Mouse (Mus musculus) T-helper 2 cell (primary cell): Measurements from ENCODE around the gene Nudcd3.
"Not testable (repeated sequence)": the region's sequence is repeated elsewhere in the genome, so short reads cannot be mapped to it uniquely, and the experiment has no call there.

ENCODE experiments used
- in situ Hi-C: fragments of 300-600 bp; cut with MboI, MseI; formaldehyde crosslinking; loops from one replicate; pipeline ENCODE4 v1.15.1; 2025; ENCODE audit warnings: high pct_unique_total_duplicates

Gene Nudcd3

DNA sequence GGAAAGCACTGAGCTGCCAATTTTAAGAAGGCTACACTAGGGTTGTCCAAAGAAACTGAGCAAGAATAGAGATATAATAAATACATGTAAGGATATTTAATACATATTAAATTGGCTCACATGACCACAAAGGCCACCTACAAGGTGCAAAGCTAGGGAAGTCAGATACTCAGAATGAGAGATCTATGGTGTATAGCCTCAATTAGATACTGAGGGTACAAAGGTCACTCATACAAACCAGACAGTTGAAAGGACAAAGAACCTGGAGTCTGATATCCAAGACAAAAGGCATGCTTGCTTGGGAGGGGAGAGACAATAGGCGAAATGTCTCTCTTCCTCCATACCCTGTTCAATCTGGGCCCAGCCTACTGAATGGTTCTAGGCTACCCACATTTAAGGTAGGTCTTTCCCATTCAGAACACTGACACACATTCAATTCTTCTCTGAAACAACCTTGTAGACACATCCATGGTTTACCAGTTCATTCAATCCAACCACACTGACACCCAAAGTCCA lies 76.6 kb downstream of the Nudcd3 start:
- in situ Hi-C loops, result no loop called here

DNA sequence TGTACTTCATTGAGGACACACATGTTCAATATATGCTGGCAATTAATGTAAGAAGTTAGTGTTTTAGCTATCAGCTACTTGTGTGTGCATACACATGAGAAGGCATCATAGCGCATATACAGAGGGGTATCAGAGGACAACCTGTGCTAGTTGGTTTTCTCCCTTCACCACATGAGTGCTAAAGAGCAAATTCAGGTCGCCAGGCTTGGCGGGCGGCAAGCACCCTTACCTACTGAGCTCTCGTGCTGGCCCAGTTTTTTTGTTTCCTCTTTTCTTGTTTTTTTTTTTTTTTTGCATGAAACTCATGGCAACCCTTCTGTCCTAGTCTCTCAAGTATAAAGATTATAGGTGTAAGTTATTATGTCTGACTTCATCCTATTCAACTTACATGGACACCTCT lies 77.6 kb downstream of the Nudcd3 start:
- in situ Hi-C loops, result no loop called here

DNA sequence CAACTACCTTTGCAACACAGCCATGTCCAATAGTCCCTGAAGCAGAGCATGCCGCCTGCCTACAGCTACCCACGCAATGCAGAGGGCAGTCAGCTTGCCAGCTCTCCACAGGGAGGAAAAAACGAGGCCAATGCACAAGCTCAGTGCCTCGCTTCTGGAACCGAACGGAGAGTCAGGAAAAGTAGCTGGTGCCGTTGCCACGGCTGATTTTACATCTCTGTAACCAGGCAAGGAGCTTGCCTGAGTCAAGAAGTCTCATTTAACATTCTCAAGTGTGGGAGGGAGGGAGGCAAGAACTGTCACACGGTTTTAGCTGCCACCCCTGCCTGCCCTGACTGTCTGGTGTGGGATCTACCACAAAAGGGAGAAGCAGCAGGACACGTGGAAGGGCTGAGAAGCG lies 79.6 kb downstream of the Nudcd3 start:
- in situ Hi-C loops, result no loop called here

DNA sequence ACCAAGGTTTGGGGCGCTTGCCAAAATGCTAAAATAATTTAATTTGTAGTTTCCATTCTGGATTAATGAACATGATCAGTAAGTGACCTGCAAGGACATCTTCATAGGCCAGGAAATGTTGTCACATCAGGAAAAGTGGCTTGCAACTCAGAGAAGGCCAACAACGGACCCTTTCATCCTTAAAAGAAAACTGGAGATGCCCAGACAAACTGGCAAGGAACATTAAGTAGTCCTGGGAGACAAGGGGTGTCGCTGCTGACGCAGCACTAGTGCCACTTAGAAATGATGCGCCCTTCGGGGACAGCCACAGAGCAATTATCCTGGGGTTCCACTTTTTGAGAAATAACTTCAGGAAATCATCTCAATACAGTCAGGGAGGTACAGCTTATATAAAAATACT lies 80.2 kb downstream of the Nudcd3 start:
- in situ Hi-C loops, result no loop called here

DNA sequence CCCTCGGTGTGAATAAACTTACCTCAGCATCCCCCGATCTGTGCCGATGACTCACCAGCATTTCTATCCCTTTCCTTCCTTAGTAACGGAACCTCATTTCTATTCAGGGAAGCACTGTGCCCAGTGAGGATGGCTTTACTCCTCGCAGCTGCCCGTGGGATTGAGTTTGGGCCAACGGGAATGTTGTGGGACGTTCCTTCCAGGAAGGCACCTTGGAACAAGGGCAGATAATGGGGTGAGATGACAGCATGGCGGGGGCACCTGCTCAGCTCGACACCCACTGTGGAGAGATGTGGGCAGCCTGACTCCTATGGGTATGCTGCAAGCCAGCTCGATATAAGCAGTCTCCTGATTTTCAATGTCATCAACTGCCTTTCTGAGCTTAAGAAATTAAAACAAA lies 80.9 kb downstream of the Nudcd3 start:
- in situ Hi-C loops, result no loop called here

DNA sequence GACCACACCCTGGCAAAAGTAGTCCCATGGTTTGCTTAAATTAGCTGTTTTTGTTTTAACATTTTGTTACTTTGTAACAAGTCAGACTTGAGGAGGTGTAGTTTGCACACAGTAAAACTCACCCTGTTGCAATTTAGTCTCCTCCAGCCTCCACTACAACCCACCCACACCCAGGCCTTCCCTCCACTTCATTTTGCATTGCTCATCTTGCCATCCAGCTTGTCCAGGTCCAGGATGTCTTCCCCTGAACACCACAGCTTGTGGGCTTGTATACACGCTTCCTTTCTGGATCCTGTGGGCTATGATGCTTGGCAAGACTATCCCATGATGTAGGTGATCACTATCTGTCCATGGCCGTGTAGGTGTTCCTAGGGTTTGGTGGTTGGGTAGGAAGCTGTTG lies 82.3 kb downstream of the Nudcd3 start:
- in situ Hi-C loops, result no loop called here

DNA sequence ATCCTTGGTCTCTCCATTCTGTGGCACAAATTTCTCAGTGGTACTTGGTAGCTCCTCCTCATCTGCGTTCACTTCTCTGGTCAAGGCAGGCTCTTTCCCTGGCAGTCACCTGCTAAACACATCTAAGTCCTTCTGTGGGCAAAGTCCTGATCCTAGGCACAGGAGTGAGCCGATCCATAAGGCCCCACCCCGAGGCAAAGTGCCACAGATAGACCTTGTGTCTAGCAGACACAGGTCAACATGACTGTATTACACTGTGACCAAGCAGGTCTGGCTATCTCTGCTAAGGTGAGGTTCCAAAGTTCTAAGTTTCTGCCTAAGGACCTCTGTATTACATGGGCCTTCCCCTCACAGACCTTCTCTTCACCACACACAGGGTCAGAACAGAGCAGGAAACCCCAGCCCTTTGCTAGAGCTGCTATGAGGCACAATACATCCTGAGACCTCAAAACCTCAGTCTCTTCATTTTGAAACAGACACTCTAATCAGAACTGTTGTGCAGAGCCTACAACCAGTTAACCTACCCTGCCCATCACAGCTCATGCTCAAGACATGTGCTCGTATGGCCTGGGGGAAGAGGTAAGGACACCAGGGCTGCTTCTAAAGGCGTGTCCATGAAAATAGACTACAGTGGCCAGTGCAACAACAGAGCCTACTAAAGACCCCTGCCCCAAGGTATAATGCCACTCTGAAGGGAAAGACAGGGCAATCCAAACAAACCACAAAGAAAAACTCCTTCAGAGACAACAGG lies 88.3 kb downstream of the Nudcd3 start:
- in situ Hi-C loops, result loop anchor here (5.0 kb wide), 1 partner anchor 40 kb away; no protein-coding TSS in a partner anchor

DNA sequence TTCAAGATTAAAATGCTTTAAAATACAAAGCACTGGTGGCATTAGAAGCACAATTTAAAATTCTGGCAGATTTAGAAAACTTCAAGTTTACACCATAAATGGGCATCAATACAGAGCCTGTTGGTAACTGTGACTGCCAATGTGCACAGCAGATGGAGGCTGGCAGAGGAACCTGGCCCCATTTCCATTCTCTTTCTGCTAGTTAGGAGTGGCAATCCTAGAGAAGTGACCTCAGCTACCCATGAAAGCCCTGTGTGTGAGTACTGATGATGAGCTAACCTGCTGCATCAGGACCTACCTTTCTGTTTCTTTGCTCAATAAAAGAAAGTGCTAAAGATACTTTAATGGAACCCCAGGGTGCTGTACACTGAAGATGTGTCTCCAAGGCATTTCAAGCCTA lies 90.2 kb downstream of the Nudcd3 start:
- in situ Hi-C loops, result loop anchor here (5.0 kb wide), 1 partner anchor 42 kb away; no protein-coding TSS in a partner anchor

DNA sequence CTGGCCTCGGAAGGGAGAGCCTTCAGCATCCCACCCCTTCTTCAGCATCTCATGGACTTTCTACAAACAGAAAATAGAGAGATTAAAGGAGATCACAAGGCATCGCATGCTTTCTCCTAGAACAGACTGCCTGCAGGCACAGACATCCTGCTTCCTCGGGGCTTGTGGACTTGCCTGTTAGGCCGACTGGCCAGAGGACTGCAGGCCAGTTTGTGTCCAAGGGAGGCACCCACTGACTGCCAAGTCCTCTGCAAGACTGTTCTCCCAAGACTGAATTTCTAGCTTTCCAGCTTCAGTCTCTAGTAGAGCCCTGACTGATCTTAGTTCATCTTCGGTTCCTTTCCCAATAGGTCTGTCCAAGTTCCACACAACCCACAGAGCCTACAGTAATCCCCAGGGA lies 91.9 kb downstream of the Nudcd3 start:
- in situ Hi-C loops, result no loop called here

DNA sequence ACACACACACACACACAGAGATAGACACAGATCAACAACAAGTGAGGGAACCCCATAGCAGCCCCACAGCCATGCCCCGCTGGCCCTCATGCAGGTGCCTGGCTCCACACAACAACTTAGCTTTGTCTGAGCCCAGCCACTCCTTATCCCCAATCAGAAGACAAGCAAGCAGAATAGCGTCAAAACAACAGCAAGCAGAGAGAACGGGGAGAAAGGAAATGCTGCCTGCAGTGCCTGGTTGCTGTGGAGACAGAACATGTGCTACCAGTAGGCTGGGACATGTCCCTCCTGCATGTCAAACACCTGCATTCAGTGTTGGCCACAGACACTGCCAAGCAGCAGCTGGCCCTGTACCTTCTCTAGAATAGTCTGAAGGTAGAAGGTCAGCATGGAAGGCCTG lies 92.5 kb downstream of the Nudcd3 start:
- in situ Hi-C loops, result no loop called here

DNA sequence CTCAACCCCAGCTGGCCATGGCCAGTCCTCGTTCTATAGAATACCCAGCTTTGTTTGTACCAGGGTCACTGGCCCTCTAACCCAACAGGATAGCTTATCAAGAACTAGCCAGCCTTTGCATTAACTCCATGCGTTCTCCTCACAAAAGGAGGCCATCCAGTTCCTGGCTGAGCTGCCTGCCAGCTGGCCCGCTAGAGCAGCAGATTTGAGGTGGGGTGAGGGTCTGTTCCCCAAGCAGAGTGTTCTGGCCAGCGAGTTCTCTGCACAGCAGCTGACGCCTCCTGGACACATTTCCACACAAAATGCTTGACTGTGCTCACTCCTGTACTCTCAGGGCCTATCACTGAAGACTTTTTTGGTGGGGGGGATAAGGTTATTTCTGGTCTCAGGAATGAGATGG lies 95.5 kb downstream of the Nudcd3 start:
- in situ Hi-C loops, result no loop called here

DNA sequence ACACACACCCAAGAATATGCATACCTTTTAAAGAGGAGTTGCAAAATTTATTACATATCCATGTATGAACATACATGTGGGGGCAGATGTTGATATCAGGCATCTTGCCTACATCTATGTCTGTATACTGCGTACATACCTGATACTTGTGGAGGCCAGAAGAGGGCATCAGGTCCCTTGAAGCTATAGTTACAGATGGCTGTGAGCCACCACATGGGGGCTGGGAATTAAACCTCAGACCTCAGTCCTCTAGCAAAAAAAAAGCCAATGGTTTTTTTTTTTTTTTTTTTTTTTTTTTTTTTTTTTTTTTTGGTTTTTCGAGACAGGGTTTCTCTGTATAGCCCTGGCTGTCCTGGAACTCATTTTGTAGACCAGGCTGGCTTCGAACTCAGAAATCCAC lies 103.6 kb downstream of the Nudcd3 start:
- in situ Hi-C loops, result not testable (repeated sequence)

DNA sequence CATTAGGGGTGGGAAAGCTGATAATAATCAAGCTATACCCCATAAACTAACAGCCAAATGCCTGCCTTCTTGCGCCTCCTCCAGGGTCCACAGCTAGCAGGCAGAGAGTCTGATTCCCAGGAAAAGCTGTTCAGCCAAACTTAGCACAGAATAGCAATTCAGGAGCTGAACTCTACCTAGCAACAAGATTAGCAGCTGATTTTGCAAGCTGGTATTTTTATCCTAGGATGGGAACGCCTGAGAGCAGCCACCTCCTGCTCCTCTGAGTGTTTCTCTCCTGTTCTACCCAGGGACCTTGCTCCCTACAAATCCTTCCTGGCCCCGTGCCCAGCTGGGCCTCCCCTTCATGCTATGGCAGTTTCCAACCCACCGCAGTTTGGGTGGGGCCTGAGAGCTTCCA lies 113.2 kb downstream of the Nudcd3 start:
- in situ Hi-C loops, result no loop called here

DNA sequence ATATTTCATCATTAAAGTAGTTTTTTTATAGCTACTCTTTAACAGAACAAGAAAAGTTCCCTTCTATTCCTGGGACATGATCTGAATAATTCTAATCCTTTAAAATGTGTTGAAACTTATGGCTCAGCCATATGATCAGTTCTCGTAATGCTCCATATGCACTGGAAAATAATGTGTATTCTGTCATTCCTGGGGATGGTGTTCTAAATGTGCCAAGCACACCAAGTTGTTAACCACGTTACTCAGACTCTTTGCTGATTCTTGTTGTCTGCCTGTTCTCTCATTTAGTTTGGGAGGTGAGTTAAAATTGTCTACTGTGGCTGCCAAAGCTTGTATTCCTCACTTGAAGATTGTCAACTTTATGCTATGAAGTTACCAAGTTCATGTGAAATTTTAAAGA lies 121.5 kb downstream of the Nudcd3 start:
- in situ Hi-C loops, result no loop called here

DNA sequence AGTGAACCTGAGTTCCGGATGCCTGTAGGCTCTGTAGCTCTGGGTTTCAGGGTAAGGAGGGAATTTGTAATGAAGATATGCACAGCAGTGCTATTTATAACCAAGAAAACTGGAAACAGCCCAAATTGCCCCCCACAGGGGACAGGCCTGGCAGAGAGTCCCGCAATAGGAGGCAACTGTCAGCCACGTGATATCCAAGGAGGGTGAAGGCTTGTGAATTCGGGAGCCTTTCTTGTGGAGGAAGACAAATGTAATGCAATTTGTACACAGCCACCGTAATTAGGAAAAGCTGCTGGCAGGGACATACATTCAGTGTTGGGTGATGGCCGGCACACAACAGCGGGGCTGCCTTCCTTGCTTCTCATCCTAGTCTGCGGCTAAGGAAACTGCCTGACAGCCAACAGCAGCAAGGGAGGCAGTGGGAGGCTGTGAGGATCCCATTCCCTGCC lies 124.6 kb downstream of the Nudcd3 start:
- in situ Hi-C loops, result no loop called here

DNA sequence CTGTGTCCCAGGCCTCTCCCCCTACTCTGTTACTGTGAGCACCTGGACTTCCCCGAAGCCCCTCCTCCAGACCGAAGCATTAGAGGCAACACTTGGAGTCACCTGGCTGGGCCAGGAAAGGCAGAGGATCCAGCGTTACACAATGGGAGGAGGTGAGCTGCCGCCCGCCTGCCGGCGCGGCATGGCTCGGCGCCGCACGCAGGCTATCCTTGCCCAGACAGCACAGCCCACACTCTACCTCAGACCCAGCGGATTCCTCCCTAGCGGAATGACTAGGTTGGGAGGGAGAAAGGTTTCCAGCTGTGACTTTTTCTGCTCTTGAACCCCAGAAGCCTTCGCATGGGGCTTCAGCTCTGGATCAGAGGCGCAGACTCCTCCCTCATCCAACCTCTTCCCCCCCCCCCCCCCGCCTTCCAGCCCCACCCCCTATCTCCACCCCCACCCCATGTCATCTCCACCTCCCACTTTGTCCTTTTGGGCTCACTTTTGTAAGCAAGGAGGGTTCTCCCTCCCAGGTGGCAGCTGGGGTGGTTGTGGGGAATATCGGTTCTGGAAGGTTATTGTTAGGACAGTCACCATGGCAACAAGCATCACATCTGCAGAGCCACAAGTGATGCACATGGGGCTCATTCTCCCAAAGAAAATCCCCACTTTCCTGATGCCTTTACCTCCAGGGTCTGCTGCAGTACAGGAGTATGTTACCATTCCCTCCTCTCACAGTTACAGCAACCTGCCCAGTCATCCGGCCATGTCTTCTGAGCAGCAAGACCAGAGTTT lies 131.8 kb downstream of the Nudcd3 start:
- in situ Hi-C loops, result no loop called here

DNA sequence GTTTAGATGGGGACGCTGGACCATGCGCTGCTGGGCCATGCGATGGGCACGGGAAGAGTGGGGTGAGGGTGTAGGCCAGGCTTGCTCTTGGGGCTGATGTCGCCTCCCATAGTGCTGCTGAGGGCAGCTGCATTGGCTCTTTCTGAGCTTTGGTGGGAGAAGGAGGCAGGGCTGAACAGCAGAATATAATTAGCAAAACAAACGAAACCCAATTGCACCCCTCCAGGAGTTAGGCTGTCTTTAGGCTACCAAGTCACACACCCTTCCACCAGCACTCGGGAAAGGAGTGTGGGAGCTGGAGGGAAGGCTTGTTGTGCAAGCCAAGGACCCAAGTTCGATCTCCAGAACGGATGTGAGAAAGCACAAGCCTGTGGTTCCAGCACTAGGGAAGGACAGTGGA lies 133.1 kb downstream of the Nudcd3 start:
- in situ Hi-C loops, result no loop called here

DNA sequence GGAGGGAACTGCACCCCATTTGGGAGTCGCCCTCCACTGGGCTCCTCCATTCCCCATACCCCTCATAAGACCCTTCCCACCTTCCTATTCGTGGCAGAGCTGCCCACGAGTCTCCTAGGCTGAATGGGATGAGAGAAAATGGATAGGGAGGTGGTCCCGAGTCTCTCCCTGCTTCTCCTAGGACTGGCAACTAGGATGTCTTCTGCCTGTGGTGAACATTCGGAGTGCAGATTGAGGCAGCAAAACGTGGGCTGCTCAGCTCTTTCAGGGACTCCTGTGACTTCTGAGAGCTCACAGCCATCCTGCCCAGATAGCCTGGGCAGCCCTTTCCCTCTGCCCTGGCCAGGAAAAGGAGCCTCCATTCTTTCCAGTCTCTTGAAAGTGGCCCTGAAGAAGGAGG lies 134.0 kb downstream of the Nudcd3 start, which contains the start of gene Camk2b:
Camk2b (minus strand) TSS at position 187 of the 400 bp plus-strand sequence.
- in situ Hi-C loops, result no loop called here

DNA sequence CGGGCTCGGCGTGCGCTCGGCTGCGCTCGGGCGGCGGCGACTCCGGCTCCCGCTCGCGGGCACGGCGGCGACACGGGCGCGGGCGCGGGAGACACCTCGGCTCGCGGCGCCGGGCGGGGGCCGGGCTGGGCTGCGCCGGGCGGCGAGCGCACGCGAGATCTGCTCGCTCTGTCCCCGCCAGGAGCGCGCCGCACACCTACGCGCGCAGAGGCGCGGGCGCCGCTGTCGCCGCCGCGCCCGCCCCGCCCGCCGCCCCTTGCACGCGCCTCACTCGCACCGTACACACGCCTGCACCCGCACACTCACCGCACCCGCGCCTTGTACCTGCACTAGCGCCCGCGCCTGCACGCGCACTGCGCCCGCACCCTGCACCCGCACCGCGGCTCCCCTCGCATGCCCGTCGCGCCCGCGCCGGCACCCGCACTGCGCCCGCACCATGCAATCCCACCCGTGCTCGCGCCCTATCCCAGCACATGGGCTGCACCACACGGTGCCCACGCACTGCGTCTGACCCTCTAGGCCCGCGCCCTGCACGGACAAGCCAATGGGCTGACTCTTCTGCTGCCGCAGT lies 134.6 kb downstream of the Nudcd3 start:
- in situ Hi-C loops, result no loop called here

DNA sequence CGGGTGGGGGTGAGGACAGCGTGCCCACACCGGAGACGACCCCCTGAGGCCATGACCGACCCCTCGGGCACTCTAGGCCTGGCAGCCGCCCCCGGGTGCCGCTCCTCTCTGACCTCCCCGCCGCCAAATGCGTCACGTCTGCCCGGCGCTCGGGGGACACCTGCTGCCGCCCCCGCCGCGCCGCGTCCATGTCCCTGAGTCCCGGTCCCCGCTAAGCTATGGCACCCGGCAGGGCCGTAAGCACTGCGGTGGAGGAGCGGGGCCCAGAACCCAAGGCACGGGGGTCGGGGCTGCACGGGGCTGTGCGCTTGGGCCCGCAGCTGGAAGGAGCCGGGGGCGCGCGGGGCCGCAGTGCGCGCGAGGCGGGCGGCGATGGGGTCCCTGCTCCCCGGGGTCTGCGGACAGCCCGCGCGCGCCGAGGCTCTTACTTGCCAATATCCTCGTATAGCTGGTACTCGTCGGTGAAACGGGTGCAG lies 135.1 kb downstream of the Nudcd3 start:
- in situ Hi-C loops, result no loop called here

DNA sequence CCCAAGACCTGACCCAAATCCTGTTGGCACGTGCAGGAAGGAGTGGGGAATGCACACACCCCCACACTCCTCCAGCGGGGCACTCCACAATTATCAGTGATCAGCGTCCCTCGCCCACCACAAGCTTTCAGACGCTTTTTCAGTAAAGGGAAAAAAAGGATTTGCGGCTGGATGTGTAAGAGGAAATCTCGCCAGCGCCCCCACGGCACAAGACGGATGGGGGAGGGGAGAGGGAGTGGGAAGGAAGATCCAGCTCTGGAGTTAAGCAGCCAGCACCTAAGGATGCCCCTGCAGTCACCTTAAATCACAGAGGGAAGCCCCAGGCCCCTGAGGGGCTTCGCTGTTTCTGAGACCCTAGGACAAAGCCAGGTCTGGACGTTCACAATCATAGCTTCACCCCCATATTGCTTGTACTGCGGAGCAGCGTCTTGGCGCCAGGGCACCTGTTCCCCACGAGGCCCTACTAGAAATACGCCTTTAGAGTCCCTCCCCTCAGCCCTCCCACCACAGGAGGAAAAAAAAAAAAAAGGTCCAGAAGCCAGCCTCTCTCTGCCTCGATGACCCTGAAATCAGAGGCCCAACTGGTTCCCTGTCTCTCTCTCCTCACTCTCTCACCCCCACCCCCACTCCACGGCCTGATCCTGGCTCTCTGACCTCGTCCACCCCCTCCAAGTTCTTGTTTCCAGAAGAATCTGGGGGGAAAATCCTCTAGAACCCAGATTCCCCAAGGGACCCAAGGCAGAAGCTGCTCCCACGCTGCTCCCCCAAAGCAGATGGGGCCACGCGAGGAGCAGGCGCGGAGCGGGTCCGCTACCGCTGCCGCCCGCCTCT lies 135.8 kb downstream of the Nudcd3 start:
- in situ Hi-C loops, result no loop called here
